Mouse (Mus musculus): ENCODE measurements around the gene Map1a. TPM values are rescaled to one million over a fixed set of nuclear protein-coding genes. Genes with fewer than 3 reads are reported as not detected.

The Map1a gene
- total RNA-seq, 2 experiments from 2014 or later: 7.5 to 9.3 TPM

- intact Hi-C loops (cut with DNase I; ENCODE audit: low total_unique reads): no loop called here
- DNase-seq: no peak
These were observed 10.1 kb downstream of the Map1a start for GRCm38 (mm10) chr2:121299471-121299870.

DNA sequence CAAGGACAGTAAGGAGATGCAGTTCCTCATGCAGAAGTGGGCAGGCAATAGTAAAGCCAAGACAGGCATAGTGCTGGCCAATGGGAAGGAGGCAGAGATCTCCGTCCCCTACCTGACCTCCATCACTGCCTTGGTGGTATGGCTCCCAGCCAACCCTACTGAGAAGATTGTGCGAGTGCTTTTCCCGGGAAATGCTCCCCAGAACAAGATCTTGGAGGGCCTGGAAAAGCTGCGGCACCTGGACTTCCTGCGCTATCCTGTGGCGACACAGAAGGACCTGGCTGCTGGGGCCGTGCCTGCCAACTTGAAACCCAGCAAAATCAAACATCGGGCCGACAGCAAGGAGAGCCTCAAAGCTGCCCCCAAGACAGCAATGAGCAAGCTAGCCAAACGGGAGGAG, 10.6 kb downstream of the Map1a start:
- intact Hi-C loops (cut with DNase I; ENCODE audit: low total_unique reads): no loop called here
- DNase-seq: no peak

DNA sequence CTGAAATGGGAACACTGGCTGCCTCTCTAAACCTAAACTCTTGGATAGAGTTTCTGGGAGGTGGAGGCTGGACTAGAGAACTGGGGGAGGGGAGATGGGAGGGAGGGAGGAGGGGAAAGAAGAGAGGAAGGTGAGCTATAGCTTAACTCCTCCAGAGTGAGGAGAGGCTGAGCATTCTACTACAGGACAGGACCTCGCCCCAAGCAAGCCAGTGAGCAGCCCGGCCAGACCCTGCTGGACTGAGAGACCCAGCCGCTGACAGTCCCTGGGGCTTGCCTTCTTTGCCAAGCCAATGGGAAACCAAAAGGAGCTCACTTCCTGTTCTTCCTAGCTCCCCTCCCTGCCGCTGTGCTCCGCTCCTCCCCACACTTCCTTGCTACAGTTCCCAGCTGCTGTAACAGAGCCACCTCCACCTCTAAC, 19.6 kb downstream of the Map1a start:
- intact Hi-C loops (cut with DNase I; ENCODE audit: low total_unique reads): no loop called here
- no peak for DNase-seq

DNA sequence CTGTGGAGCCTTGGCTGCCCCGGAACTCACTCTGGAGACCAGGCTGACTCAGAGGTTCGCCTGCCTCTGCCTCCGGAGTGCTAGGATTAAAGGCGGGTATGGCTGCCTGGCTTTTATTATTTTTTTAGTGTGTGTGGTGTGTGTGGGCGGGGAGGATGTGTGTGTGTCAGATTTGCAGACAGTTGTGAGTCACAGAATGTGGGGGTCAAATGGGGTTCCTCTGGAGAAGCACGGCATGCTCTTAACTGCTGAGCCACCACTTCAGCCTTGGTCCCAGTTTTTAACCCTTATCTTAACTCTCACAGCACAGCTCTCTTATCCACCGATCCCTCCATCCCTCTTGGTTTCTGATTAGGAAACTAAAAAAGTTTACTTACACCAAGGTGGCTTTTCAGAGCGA, 26.9 kb downstream of the Map1a start:
- intact Hi-C loops (cut with DNase I; ENCODE audit: low total_unique reads): no loop called here
- no peak for DNase-seq

DNA sequence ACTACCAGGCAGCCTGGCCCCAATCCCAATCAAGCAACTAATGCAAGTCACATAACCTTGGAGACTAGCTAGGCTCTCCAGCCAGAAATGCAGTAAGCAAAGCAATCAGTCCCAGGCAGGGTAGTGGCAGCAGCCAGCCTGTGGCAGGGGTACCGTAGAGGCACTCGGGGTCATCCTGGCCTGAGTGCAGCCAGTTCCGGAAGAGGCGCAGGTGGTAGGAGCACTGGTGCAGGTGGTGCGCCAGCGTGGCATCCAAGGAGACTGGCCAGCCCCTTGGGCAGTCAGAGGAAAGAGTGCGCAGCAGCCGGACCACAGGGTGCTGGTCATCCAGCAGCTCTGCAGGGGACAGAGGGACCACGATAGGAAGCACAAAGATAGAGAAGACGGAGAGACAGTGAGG, 33.6 kb downstream of the Map1a start:
- no peak for DNase-seq
- intact Hi-C loops (cut with DNase I; ENCODE audit: low total_unique reads): no loop called here

GRCm38 (mm10) chr2:121323693-121324470, 34.5 kb downstream of the Map1a start:
- intact Hi-C loops (cut with DNase I; ENCODE audit: low total_unique reads): no loop called here
- DNase-seq: no peak

DNA sequence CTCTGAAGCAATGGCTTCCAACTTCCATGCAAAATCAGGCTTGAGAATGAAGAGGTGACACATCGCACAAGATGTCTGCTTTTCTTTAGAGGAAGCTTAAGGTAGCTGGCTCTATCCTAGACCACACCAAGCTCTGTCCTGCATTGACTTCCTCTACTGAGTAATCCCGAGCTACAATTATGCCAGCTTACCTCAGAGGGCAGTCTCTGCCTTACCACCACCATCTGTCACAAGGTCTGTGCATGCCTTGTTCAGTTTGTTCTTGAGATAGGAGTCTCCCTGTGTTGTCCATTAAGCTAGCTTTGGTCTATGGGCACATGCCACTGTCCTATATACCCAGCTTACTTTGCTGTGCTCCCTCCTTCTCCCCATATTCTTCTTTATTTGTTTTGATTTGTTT, 40.1 kb downstream of the Map1a start:
- intact Hi-C loops (cut with DNase I; ENCODE audit: low total_unique reads): no loop called here
- no peak for DNase-seq

- no peak for DNase-seq
- intact Hi-C loops (cut with DNase I; ENCODE audit: low total_unique reads): no loop called here
These were observed 49.7 kb downstream of the Map1a start for GRCm38 (mm10) chr2:121339057-121339456.

DNA sequence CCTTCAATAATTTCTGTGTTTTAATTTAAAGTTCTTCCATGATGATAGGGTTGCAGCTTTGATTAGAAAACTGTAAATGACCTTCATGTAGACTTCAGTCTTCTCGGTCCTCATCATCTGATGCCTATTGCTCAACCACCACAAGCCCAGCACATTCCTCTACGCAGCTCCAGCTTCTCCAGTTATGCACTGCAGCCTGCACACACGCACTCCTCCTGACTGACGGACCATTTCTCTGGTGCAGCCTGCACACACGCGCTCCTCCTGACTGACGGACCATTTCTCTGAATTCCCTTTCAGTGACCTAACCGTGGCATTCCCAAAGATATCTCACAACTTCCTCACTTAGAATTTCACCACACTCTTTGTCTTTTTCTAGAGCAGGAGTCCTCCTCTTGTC, 63.8 kb downstream of the Map1a start:
- no peak for DNase-seq
- intact Hi-C loops (cut with DNase I; ENCODE audit: low total_unique reads): no loop called here

- no peak for DNase-seq
- intact Hi-C loops (cut with DNase I; ENCODE audit: low total_unique reads): no loop called here
These were observed 65.0 kb downstream of the Map1a start for GRCm38 (mm10) chr2:121354378-121354777.

DNA sequence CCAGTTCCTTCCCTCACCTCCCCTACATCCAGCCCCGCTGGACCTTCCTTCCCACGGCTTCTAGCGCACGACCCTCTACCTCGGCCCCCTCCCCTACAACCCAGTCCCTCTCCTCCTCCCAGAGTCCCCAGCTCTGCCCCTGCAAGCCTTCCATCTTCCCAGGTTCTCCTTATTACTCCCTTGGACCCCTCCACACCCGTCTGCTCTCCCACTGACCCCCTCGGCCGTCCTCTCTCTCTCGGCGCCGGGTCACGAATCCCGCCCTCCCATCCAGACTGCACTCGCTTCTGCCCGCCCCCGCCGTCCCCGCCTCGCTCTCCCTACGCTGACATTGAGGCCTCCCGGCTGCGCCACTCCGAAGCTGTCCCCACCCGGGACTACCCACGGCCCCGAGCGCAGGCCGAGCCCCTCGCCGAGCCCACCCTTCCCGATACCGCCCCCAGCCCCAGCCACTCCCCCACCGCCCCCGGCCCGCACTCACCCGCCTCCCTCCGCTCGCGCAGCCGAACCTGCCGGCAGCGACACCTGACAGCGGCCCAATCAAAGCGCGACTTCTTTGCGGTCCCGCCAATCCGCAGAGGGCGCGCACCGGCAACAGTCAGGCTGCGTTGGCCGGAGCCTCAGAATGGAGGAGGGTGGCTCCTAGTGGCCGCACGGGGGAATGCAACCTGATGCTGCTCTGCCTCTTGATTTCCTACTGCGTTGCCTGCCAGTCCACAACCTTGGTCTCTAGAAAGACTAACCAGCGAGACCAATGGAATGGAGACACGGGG, 65.6 kb downstream of the Map1a start, which contains the start of gene Ppip5k1:
Ppip5k1 (minus strand) TSS at position 577 of the 773 bp plus-strand sequence.
- peak; percentile 97 for DNase-seq
- intact Hi-C loops (cut with DNase I; ENCODE audit: low total_unique reads): no loop called here

- DNase-seq: no peak
- intact Hi-C loops (cut with DNase I; ENCODE audit: low total_unique reads): no loop called here
These were observed 68.1 kb downstream of the Map1a start, which contains the start of gene Ckmt1 for GRCm38 (mm10) chr2:121357494-121357893. Gene Ckmt1 (plus strand): TSS chr2:121357714.

GRCm38 (mm10) chr2:121357961-121358360, 68.6 kb downstream of the Map1a start:
- DNase-seq: no peak
- intact Hi-C loops (cut with DNase I; ENCODE audit: low total_unique reads): no loop called here

DNA sequence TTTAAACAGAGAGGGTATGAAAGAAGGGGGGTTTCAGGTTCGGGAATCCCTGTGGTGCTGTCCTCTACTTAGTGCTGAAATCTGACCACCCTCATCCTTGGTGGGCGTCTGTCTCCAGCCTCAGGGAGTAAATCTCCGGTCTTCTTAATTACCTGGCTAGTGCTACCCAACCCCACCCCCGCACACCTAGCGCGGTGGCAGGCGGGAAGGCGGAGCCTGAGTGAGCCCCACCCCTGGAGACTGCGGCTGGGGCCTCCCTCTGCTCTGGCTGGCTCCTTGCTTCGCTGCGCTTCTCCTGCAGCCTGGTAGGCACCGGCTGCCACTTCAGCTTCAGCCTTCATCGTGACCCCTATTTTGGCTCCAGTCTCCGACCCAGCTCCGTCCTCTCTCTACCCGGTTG, 69.0 kb downstream of the Map1a start:
- DNase-seq: no peak
- intact Hi-C loops (cut with DNase I; ENCODE audit: low total_unique reads): no loop called here

DNA sequence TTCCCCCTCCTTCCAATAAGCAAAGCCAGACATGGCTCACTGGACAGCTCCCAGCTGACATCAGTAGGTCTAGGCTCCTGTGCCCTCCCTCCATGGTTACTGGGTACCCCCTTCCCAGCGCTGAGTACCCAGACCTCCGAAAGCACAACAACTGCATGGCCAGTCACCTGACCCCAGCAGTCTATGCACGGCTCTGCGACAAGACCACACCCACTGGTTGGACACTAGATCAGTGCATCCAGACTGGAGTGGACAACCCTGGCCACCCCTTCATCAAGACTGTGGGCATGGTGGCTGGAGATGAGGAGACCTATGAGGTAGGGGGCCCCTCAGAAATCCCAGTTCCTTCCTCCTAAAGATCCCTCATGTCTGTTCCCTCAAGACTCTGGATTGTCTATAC, 70.1 kb downstream of the Map1a start:
- intact Hi-C loops (cut with DNase I; ENCODE audit: low total_unique reads): no loop called here

More for the DNA sequence above, 70.1 kb downstream of the Map1a start:
- DNase-seq: no peak

Other genes with a start within 250 kb of the Map1a start
- not detected for gene Tgm5, start 203.8 kb upstream of the Map1a start, total RNA-seq (2021)
- gene Tgm7, start 179.8 kb upstream of the Map1a start, total RNA-seq (2021): not detected
- 10 to 100 TPM; 12.7 to 13.5 TPM for gene Adal, start 149.2 kb upstream of the Map1a start, total RNA-seq (2021)
- 1 to 10 TPM; 4.6 to 4.7 TPM for gene Lcmt2, start 148.9 kb upstream of the Map1a start, total RNA-seq (2021)
- 1 to 10 TPM; 7.9 to 8.9 TPM for gene Tubgcp4, start 118.9 kb upstream of the Map1a start, total RNA-seq (2021)
- 1 to 10 TPM; 4.5 to 5.1 TPM for gene Zscan29, start 118.5 kb upstream of the Map1a start, total RNA-seq (2021)
- 10 to 100 TPM; 12.1 to 17.3 TPM for gene Trp53bp1, start 18.2 kb upstream of the Map1a start, total RNA-seq (2021)
- gene Ppip5k1, start 65.8 kb downstream of the Map1a start, total RNA-seq (2021): 10 to 100 TPM; 30.8 to 34.8 TPM
- gene Ckmt1, start 68.1 kb downstream of the Map1a start, total RNA-seq (2021): under 1 TPM in 1 of 2 experiments, not detected in 1; 0.44 TPM
- not detected for gene Strc, start 97.6 kb downstream of the Map1a start, total RNA-seq (2021)
- gene Pdia3, start 124.2 kb downstream of the Map1a start, total RNA-seq (2021): 10 to 100 TPM; 64.0 to 86.2 TPM
- 1 to 10 TPM; 2.1 to 2.4 TPM for gene Catsper2, start 124.2 kb downstream of the Map1a start, total RNA-seq (2021)
- gene Ell3, start 154.7 kb downstream of the Map1a start, total RNA-seq (2021): not detected
- gene Serf2, start 159.6 kb downstream of the Map1a start, total RNA-seq (2021): 100 to 1,000 TPM; 363 to 364 TPM
- gene Hypk, start 163.7 kb downstream of the Map1a start, total RNA-seq (2021): 10 to 100 TPM; 15.2 to 22.0 TPM
- gene Serinc4, start 167.2 kb downstream of the Map1a start, total RNA-seq (2021): not detected
- 10 to 100 TPM; 21.5 to 23.0 TPM for gene Mfap1b, start 184.5 kb downstream of the Map1a start, total RNA-seq (2021)
- 10 to 100 TPM; 14.5 to 15.4 TPM for gene Mfap1a, start 217.1 kb downstream of the Map1a start, total RNA-seq (2021)
- gene Wdr76, start 217.1 kb downstream of the Map1a start, total RNA-seq (2021): 1 to 10 TPM; 1.8 to 2.0 TPM

Measured in gastrocnemius, postnatal 14 days (tissue).